Mouse (Mus musculus) liver, postnatal 0 days (tissue): ENCODE results near the gene Rbm19.

Experiments used
- CTCF ChIP-seq: sonication (generic); IDR thresholded peaks from 2 replicates; pipeline ENCODE4 v1.5.1; 2016; ENCODE audit warnings: antibody characterized with exemption, low read depth
- EP300 ChIP-seq: IDR thresholded peaks from 2 replicates; pipeline ENCODE4 v1.6.1; 2016; ENCODE audit warnings: antibody characterized with exemption, low read depth, mild to moderate bottlenecking

- no peak for TF ChIP-seq EP300
- no peak for TF ChIP-seq CTCF
Observed at GRCm38 (mm10) chr5:120180102-120180501, 63.8 kb downstream of the Rbm19 start.
